Mouse (Mus musculus) adrenal gland, adult 8-10 months (tissue): ENCODE measurements around the gene Tmem91. TPM values are rescaled to one million over a fixed set of nuclear protein-coding genes. Genes with fewer than 3 reads are reported as not detected.
A peak's percentile ranks its signal among the peaks of the same experiment; 100 is the strongest.

Experiments
- DNase-seq: peaks from one replicate; pipeline ENCODE4 v3.0.0; 2022
- total RNA-seq, 4 experiments: library from RNA; stranded (reverse); gene quantifications; 2 replicates each; pipeline ENCODE4 v1.2.4; 2022

The Tmem91 gene
- total RNA-seq, 4 experiments from 2014 or later = 0.77 TPM; not detected in 3

- DNase-seq = no peak
Measured at GRCm38 (mm10) chr7:25669631-25670030, 5.3 kb downstream of the Tmem91 start.

GRCm38 (mm10) chr7:25669158-25669557 lies 5.8 kb downstream of the Tmem91 start:
- no peak for DNase-seq

DNA sequence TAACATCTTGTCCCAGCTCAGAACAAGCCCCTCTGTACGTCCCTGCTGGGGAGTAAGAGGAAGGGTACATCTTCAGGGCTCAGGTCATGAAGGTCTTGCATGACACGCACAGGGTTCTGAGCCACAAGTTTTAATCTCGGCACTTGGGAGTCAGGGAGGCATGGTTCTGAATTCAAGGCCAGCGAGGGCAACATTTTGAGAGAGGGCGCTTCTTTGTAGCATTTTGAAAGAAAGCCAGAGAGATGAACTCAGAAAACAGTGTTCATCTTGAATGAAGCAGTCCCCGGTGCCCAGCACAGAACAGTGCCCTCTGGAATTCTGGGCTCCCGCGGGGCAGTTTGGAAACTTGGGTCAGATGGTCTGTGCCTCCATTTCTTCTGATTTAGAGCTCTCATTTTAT lies 8.6 kb downstream of the Tmem91 start:
- DNase-seq = no peak

DNA sequence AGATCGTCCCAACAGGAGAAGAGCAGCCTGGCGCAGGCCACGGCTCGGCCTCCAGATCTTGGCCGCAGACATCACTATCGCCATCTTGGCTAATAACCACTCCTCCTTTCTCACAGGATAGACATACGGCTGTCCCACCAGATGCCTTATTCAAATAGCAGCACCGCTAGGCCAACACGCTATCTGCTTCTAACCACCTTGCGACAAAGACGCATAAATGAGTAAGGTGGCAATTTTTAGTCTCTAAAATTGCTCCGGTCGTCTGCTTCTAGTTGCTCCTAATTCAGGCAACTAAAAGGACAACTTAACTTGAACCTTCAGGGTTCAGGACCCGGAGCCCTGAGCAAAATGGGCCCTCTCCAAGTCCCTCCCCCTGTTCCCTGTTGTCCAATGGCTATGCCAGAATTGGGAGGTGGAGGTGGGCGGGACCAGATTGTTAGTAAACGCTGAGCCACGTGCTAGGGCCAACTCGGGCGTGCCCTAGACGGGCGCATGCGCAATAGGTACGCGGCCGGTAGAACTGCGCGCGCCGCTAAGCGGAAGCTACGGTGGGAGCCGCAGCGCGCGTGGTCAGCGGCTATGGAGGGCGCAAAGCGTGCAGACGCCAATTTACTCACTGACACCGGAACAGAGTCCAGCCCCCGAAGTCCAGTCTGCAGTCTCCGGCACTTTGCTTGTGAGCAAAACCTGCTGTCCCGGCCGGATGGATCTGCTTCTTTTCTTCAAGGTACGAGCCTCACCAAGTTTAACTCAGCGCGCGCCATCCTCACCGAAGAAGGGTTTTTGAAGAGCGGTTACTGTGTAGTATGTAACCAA lies 16.1 kb downstream of the Tmem91 start, which contains the start of the genes Bckdha and Exosc5:
Gene Bckdha (minus strand): TSS at position 325 of the 816 bp plus-strand sequence.
Gene Exosc5 (plus strand): TSS at position 508 of the 816 bp plus-strand sequence.
- DNase-seq = peak; percentile 99

DNA sequence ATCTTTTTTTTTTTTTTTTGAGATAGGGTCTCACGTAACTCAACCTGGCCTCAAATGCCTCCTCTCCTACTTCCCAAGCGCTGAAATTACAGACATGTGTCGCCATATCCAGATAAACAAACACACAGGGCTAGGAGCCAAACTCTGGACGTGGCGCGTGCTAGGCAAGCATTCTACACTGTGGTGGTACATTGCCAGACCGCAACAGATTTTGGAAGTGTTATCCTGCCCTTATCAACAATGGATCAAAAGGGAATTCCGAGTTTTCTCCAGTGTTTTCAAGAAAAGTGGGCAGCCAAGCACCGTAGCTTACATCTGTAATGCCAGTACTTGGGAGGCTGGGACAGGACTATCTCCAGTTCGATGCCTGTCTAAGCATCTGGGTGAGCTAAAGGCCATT lies 17.2 kb downstream of the Tmem91 start:
- DNase-seq = no peak

DNA sequence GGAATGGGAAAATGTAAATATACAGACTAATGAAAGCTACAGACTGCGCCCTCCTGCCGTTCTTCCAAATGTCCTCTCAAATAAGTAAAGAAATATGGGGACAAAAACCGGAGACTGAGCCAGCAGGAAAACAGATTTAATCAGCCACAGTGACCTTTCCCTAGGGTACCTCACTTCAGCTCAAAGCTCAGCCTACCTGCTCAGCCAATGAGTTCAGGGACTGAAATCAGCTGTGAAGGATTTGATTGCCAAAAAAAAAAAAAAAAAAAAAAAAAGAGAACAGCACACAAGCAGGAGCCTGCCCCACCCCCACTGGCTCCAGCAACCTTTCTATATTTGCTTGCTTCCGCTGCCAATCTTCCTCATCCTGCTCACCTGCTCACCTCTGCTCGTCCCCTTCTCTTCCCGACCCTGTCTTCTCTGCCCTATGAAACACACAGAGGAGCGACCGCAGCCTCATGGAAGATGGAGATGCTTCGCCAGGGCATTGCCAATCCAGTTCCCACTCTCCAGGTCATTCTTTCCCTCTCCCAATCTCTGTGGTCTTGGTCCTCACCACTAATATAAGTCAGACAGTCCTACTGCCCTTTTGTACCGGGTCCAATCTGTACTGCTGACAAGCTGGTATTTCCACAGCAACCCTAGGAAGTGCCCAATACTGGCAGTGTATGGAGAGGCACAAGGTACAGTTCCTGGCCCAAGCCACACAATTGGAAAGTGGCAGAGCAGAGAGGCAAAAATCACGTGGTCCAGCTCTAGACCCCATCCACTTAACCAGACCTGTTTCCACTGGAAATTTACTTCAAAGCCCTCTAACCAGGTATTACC lies 19.2 kb downstream of the Tmem91 start:
- DNase-seq = no peak

- no peak for DNase-seq
Measured at GRCm38 (mm10) chr7:25652244-25652759, 22.7 kb downstream of the Tmem91 start.

- DNase-seq = no peak
Measured at GRCm38 (mm10) chr7:25651281-25651680, 23.7 kb downstream of the Tmem91 start.

- no peak for DNase-seq
Measured at GRCm38 (mm10) chr7:25649839-25650238, 25.1 kb downstream of the Tmem91 start.

GRCm38 (mm10) chr7:25647574-25648123 lies 27.3 kb downstream of the Tmem91 start:
- no peak for DNase-seq

- DNase-seq = no peak
Measured at GRCm38 (mm10) chr7:25645074-25645473, 29.9 kb downstream of the Tmem91 start.

DNA sequence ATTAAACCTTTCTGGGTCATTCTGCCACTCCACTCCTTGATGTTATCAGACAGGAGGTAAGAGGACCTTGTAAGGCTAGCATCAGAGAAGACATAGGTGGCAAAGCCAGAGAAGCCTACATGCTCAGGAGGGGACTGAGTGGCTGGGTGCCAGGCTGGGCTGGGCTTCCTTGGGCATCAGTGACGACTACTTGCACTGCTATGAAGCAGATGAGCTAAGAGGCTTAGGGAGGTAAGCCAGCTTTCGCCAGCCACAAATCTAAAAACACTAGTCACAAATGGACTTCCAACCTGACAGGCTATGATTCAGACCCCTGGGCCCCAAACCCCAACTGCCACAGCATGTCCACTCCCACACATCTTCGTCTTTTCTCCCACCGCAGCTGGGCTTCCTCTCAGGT lies 30.3 kb downstream of the Tmem91 start:
- no peak for DNase-seq

DNA sequence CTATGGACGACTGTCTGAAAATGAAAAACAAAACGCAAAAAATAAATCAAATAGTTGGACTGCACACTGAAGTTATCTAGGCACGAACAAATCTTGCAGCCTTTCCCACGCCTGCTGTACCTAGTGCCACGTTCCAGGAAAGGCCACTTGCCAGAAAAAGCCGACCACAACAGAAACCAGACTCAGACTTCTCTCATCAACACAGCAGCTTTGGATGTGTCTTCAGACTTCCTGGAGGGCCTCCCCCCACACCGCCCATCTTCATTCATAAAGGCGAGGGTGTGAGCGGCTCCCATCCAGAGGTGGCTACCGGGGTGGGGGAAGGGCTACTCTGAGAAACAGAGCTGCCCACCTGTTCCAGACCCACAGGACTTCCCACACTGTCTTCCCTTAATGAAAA lies 30.8 kb downstream of the Tmem91 start:
- no peak for DNase-seq

GRCm38 (mm10) chr7:25639754-25640153 lies 35.2 kb downstream of the Tmem91 start:
- DNase-seq = no peak

GRCm38 (mm10) chr7:25637099-25637498 lies 37.9 kb downstream of the Tmem91 start:
- DNase-seq = no peak

DNA sequence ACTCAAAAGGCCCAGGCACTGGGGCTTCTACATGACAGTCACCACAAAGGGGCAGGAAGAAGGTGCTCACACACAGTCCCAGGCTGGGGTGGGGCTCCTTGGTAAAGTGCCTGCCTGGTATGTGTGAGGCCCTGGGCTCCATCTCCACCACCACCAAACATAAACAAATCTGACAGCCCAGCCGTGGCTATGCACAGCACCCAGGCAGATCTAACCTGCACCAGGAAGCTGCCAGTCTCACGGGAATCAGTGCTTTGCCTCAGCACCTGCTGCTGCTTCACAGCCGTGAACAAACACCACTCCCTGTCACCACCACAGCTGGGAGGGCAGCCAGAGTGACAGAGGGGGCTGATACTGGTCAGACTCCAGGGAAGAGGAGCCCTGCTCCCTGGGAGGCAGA lies 38.6 kb downstream of the Tmem91 start:
- DNase-seq = no peak

- no peak for DNase-seq
Measured at GRCm38 (mm10) chr7:25632679-25633078, 42.3 kb downstream of the Tmem91 start.

DNA sequence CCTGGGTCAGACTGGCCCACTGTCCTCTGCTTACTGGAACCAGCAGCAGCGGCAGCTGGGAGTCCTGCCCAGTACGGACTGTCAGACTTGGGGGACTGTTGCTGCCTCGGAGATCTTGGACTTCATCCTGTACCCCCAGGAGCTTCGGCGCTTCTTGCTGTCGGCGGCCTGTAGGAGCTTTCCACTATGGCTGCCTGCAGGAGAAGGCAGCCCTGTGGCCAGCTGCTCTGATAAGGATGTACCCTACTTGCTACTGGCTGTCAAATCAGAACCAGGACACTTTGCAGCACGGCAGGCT lies 46.7 kb downstream of the Tmem91 start:
- no peak for DNase-seq

- DNase-seq = no peak
Measured at GRCm38 (mm10) chr7:25627431-25628322, 47.3 kb downstream of the Tmem91 start.

DNA sequence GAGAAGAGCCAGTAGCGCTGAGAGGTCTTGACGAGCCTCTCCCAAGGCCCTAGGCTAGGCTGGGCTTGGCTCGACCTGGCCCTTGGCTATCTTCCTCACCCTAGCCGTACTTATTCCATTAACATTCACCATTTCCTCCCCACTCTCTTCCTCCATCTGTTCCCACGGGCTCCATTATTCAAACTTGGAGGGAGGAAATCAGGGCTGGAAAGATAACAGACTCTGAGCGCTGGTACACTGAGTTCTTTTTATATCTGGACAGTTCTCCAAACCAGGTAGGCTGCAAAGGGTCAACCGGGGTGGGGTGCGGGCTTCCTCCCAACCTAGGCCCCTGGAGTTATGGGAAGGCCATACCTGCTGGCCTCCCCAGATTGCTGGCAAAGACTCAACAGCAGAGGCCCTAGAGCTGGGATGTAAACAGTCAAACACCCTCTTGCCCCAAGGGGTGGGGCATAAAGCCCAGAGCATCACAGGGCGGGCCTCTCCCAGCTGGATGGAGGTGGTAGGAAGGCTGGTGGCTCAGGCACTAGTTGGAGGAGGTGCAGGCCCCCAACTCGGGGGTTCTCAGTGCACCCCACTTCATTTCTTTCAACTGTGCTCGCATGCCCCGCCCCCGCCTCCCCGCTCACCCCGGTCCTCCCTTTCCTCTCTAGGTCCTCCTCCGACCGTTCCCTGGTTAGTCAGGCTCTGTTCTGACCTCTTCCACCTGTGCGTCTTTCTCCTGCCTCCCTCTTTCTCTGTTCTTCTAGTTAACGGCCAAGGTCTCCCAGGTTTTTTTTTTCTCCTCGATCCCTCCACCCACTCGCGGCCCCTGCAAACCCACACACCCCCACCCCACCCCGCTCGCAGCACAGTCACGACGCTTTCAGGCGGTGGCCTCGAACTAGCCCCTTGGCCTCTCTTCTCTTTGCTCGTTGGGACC lies 48.2 kb downstream of the Tmem91 start, which contains the start of gene B3gnt8:
Gene B3gnt8 (plus strand): TSS at position 146 of the 922 bp plus-strand sequence.
- DNase-seq = no peak
